Mouse (Mus musculus) cortical plate, adult 2 months (tissue): ENCODE measurements around the gene Zfp710.

Experiments
- CTCF ChIP-seq: fragments of 200-500 bp; IDR thresholded peaks from 2 replicates; pipeline ENCODE4 v1.5.1; 2011; ENCODE audit warnings: mild to moderate bottlenecking, control low read depth, low read length; ENCODE audit not compliant: insufficient read depth; ENCODE audit errors: extremely low read depth
- POLR2A ChIP-seq: fragments of 200-500 bp; IDR thresholded peaks from 2 replicates; pipeline ENCODE4 v1.6.1; 2011; ENCODE audit warnings: mild to moderate bottlenecking, low read length, control low read depth; ENCODE audit not compliant: insufficient read depth; ENCODE audit errors: extremely low read depth

DNA sequence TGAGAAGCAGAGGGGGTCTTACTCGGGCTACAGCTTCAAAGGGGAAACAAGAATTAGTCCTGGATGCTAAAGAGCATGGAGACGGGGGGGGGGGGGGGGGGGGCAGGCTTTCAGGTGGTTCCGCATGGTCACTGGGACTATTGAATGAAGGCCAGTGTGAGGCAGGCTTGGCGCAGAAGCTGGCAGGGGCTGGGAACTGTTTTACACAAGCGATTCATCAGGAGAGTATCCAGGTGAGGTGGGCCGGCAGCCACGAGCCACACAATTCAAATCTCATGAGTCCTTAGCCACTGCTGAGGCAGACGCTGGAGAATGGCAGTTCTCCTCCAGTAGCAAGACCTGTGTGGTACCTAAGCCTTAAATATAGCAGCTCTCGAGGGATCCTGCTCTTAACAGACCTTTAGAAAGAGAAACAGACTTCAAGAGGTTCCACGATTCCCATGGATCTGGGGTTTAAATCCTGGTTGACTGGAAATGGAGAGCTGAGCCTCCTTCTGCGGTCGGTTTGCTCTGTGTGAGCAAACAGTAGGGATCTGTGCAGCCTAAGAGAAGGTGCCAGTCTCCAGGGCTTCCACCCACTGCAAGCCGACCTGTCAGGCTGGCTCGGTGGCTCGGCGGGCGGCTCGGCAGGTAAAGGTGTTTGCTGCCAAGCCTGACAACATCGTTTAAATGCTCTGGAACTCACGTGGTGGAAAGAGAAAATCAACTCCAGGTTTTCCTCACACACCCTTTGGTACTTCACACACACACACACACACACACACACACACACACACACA, 19.6 kb upstream of the Zfp710 start:
- no peak for TF ChIP-seq CTCF
- no peak for TF ChIP-seq POLR2A
